Mouse (Mus musculus) forebrain, embryonic 15.5 days (tissue): ENCODE results near the gene Bdkrb2. TPM values are rescaled to one million over a fixed set of nuclear protein-coding genes. Genes with fewer than 3 reads are reported as not detected.
A peak's percentile ranks its signal among the peaks of the same experiment; 100 is the strongest.

Experiments used
- ATAC-seq: fragments of 200-750 bp; cut with Nextera tagmentation; replicated peaks from 2 replicates; pipeline ENCODE4 v1.8.0; 2017; ENCODE audit warnings: mild to moderate bottlenecking, moderate TSS enrichment, moderate library complexity
- H3K27ac ChIP-seq: fragments of 300-500 bp; sonication (generic); replicated peaks from 2 replicates; pipeline ENCODE4 v1.5.1; 2015; ENCODE audit warnings: mild to moderate bottlenecking, inconsistent platforms
- H3K27me3 ChIP-seq: fragments of 300-500 bp; sonication (generic); 2 replicates; pipeline ENCODE4 v1.6.1; 2015; ENCODE audit warnings: inconsistent platforms
- H3K36me3 ChIP-seq: fragments of 300-500 bp; sonication (generic); 2 replicates; pipeline ENCODE4 v1.6.1; 2015; ENCODE audit warnings: mild to moderate bottlenecking, inconsistent platforms
- H3K4me1 ChIP-seq: fragments of 300-500 bp; sonication (generic); 2 replicates; pipeline ENCODE4 v1.6.1; 2015; ENCODE audit warnings: inconsistent platforms
- H3K4me2 ChIP-seq: fragments of 300-500 bp; sonication (generic); replicated peaks from 2 replicates; pipeline ENCODE4 v1.6.1; 2015; ENCODE audit warnings: mild to moderate bottlenecking, inconsistent platforms
- H3K4me3 ChIP-seq: fragments of 300-500 bp; sonication (generic); 2 replicates; pipeline ENCODE4 v1.5.1; 2015; ENCODE audit warnings: mild to moderate bottlenecking, inconsistent platforms
- H3K9ac ChIP-seq: fragments of 300-500 bp; sonication (generic); replicated peaks from 2 replicates; pipeline ENCODE4 v1.6.1; 2015; ENCODE audit warnings: mild to moderate bottlenecking, inconsistent platforms
- H3K9me3 ChIP-seq: fragments of 300-500 bp; sonication (generic); 2 replicates; pipeline ENCODE4 v1.6.1; 2016; ENCODE audit warnings: inconsistent platforms
- WGBS: fragments of 180-500 bp; shearing (Covaris S2); methylation state at CpG from one replicate; pipeline ENCODE4 v1.1.7; 2015; ENCODE audit warnings: mixed read lengths; 5-methylcytosine and 5-hydroxymethylcytosine counted together
- polyA plus RNA-seq: library from polyadenylated mRNA; unstranded; fragments of >200 nt; fragmentation: Nextera tagmentation; extraction: Ambion mirVana; gene quantifications from 2 replicates; pipeline ENCODE4 v1.2.1, GENCODE M21; 2015

Gene Bdkrb2
- polyA plus RNA-seq, 1 experiment from 2014 or later = 0.64 TPM

GRCm38 (mm10) chr12:105548881-105549280 lies 14.1 kb upstream of the Bdkrb2 start:
- H3K4me1 ChIP-seq = 0 out of 2 replicates have a peak, but pooled peaks cover 3% of the 10 kb centered on the region
- H3K4me2 ChIP-seq = no peak overlapping the region
- WGBS = 89% methylated on average over 6 of the region's 6 CpGs
- H3K27ac ChIP-seq = no peak overlapping the region
- no peak overlapping the region for H3K9ac ChIP-seq
- no peak for ATAC-seq
- no peaks in the 10 kb centered on the region for H3K9me3 ChIP-seq
- no peaks in the 10 kb centered on the region for H3K27me3 ChIP-seq
- H3K4me3 ChIP-seq = no peak overlapping the region
- no peaks in the 10 kb centered on the region for H3K36me3 ChIP-seq

- Histone ChIP-seq H3K27me3 (no peaks in the 10 kb centered on the region), H3K9me3 (no peaks in the 10 kb centered on the region), H3K4me2 (no peak overlapping the region), H3K4me3 (no peak overlapping the region), H3K4me1 (0 out of 2 replicates have a peak, but pooled peaks cover 3% of the 10 kb centered on the region), H3K36me3 (no peaks in the 10 kb centered on the region), H3K27ac (no peak overlapping the region), H3K9ac (no peak overlapping the region)
- WGBS = 77% methylated on average over 4 of the region's 4 CpGs
- no peak for ATAC-seq
These were observed 12.9 kb upstream of the Bdkrb2 start for GRCm38 (mm10) chr12:105549835-105550802.

- 49% methylated on average over 6 of the region's 6 CpGs for WGBS
- no peak for ATAC-seq
- H3K4me3 ChIP-seq = no peak overlapping the region
- H3K27ac ChIP-seq = no peak overlapping the region
- H3K4me2 ChIP-seq = no peak overlapping the region
- no peak overlapping the region for H3K9ac ChIP-seq
- H3K9me3 ChIP-seq = no peaks in the 10 kb centered on the region
- no peaks in the 10 kb centered on the region for H3K36me3 ChIP-seq
- 0 out of 2 replicates have a peak, but pooled peaks cover 3% of the 10 kb centered on the region for H3K4me1 ChIP-seq
- no peaks in the 10 kb centered on the region for H3K27me3 ChIP-seq
These were observed 11.5 kb upstream of the Bdkrb2 start for GRCm38 (mm10) chr12:105551551-105551989.

GRCm38 (mm10) chr12:105554151-105554772 lies 8.8 kb upstream of the Bdkrb2 start:
- Histone ChIP-seq H3K9me3 (no peaks in the 10 kb centered on the region), H3K4me2 (no peak overlapping the region), H3K9ac (no peak overlapping the region), H3K36me3 (no peaks in the 10 kb centered on the region), H3K27ac (no peak overlapping the region), H3K4me3 (no peak overlapping the region), H3K27me3 (no peaks in the 10 kb centered on the region), H3K4me1 (0 out of 2 replicates have a peak, but pooled peaks cover 3% of the 10 kb centered on the region)
- no peak for ATAC-seq
- 76% methylated on average over 8 of the region's 8 CpGs for WGBS

GRCm38 (mm10) chr12:105555172-105555571 lies 7.9 kb upstream of the Bdkrb2 start:
- H3K9me3 ChIP-seq = no peaks in the 10 kb centered on the region
- no peak for ATAC-seq
- H3K27ac ChIP-seq = no peak overlapping the region
- no peaks in the 10 kb centered on the region for H3K27me3 ChIP-seq
- 83% methylated on average over 5 of the region's 5 CpGs for WGBS
- no peak overlapping the region for H3K9ac ChIP-seq
- no peaks in the 10 kb centered on the region for H3K36me3 ChIP-seq
- 0 out of 2 replicates have a peak, but pooled peaks cover 3% of the 10 kb centered on the region for H3K4me1 ChIP-seq
- H3K4me3 ChIP-seq = no peak overlapping the region
- H3K4me2 ChIP-seq = no peak overlapping the region

- Histone ChIP-seq H3K9me3 (no peaks in the 10 kb centered on the region), H3K4me1 (no peaks in the 10 kb centered on the region; the same call in 1 of the 2 replicates), H3K4me3 (no peak overlapping the region), H3K27me3 (no peaks in the 10 kb centered on the region; the same call in 1 of the 2 replicates), H3K36me3 (no peaks in the 10 kb centered on the region), H3K4me2 (no peak overlapping the region), H3K9ac (no peak overlapping the region), H3K27ac (no peak overlapping the region)
- WGBS = 78% methylated on average over 7 of the region's 7 CpGs
- no peak for ATAC-seq
These were observed 5.6 kb upstream of the Bdkrb2 start for GRCm38 (mm10) chr12:105557250-105557925.

GRCm38 (mm10) chr12:105561007-105561534 lies 2.0 kb upstream of the Bdkrb2 start:
- H3K4me2 ChIP-seq = no peak overlapping the region
- no peak overlapping the region for H3K4me3 ChIP-seq
- no peaks in the 10 kb centered on the region for H3K36me3 ChIP-seq
- H3K9ac ChIP-seq = no peak overlapping the region
- H3K4me1 ChIP-seq = peaks cover 16% of the 10 kb centered on the region
- H3K9me3 ChIP-seq = no peaks in the 10 kb centered on the region
- ATAC-seq = no peak
- H3K27ac ChIP-seq = no peak overlapping the region
- 34% methylated on average over 8 of the region's 8 CpGs for WGBS
- peaks cover 17% of the 10 kb centered on the region for H3K27me3 ChIP-seq

GRCm38 (mm10) chr12:105562056-105562820 lies 788 bp upstream of the Bdkrb2 start:
- Histone ChIP-seq H3K4me1 (peaks cover 16% of the 10 kb centered on the region), H3K36me3 (no peaks in the 10 kb centered on the region), H3K27me3 (peaks cover 17% of the 10 kb centered on the region), H3K9me3 (no peaks in the 10 kb centered on the region), H3K9ac (no peak overlapping the region), H3K27ac (no peak overlapping the region), H3K4me3 (no peak overlapping the region; the same call in 1 of the 2 replicates), H3K4me2 (peak overlapping the region; percentile 44)
- WGBS = 32% methylated on average over 8 of the region's 8 CpGs
- ATAC-seq = no peak

GRCm38 (mm10) chr12:105563726-105564275 lies 775 bp downstream of the Bdkrb2 start:
- H3K27me3 ChIP-seq = peaks cover 17% of the 10 kb centered on the region
- H3K27ac ChIP-seq = no peak overlapping the region
- H3K4me2 ChIP-seq = peak overlapping the region; percentile 44
- H3K4me3 ChIP-seq = peak overlapping the region; percentile 25
- no peak for ATAC-seq
- peaks cover 16% of the 10 kb centered on the region for H3K4me1 ChIP-seq
- no peaks in the 10 kb centered on the region for H3K9me3 ChIP-seq
- H3K36me3 ChIP-seq = no peaks in the 10 kb centered on the region
- 9% methylated on average over 25 of the region's 25 CpGs for WGBS
- no peak overlapping the region for H3K9ac ChIP-seq

- ATAC-seq = no peak
- Histone ChIP-seq H3K4me1 (peaks cover 16% of the 10 kb centered on the region), H3K27ac (no peak overlapping the region), H3K9me3 (no peaks in the 10 kb centered on the region), H3K4me2 (no peak overlapping the region), H3K27me3 (peaks cover 17% of the 10 kb centered on the region), H3K36me3 (no peaks in the 10 kb centered on the region), H3K9ac (no peak overlapping the region), H3K4me3 (no peak overlapping the region)
- WGBS = 84% methylated on average over 5 of the region's 5 CpGs
These were observed 2.2 kb downstream of the Bdkrb2 start for GRCm38 (mm10) chr12:105565221-105565620.

- H3K4me3 ChIP-seq = no peak overlapping the region
- H3K4me2 ChIP-seq = no peak overlapping the region
- 37% methylated on average over 3 of the region's 3 CpGs for WGBS
- H3K9ac ChIP-seq = no peak overlapping the region
- H3K27ac ChIP-seq = no peak overlapping the region
- H3K36me3 ChIP-seq = no peaks in the 10 kb centered on the region
- 0 out of 2 replicates have a peak, but pooled peaks cover 3% of the 10 kb centered on the region for H3K4me1 ChIP-seq
- no peaks in the 10 kb centered on the region for H3K9me3 ChIP-seq
- H3K27me3 ChIP-seq = no peaks in the 10 kb centered on the region
- ATAC-seq = no peak
These were observed 8.8 kb downstream of the Bdkrb2 start for GRCm38 (mm10) chr12:105571867-105572266.
